Mouse (Mus musculus) midbrain, embryonic 13.5 days (tissue): ENCODE results near the gene Dgcr2. TPM values are rescaled to one million over a fixed set of nuclear protein-coding genes. Genes with fewer than 3 reads are reported as not detected.

Source experiments
- ATAC-seq: fragments of 200-750 bp; cut with Nextera tagmentation; 2 replicates; pipeline ENCODE4 v1.8.0; 2017; ENCODE audit warnings: mild to moderate bottlenecking, moderate TSS enrichment, moderate library complexity
- H3K27ac ChIP-seq: fragments of 300-500 bp; sonication (generic); 2 replicates; pipeline ENCODE4 v1.5.1; 2015; ENCODE audit warnings: inconsistent platforms, mild to moderate bottlenecking, moderate library complexity
- H3K27me3 ChIP-seq: fragments of 300-500 bp; sonication (generic); 2 replicates; pipeline ENCODE4 v1.6.1; 2015; ENCODE audit warnings: mild to moderate bottlenecking, inconsistent platforms
- H3K36me3 ChIP-seq: fragments of 300-500 bp; sonication (generic); 2 replicates; pipeline ENCODE4 v1.6.1; 2015; ENCODE audit warnings: mild to moderate bottlenecking, inconsistent platforms
- H3K4me1 ChIP-seq: fragments of 300-500 bp; sonication (generic); replicated peaks from 2 replicates; pipeline ENCODE4 v1.6.1; 2015; ENCODE audit warnings: inconsistent platforms
- H3K4me2 ChIP-seq: fragments of 300-500 bp; sonication (generic); replicated peaks from 2 replicates; pipeline ENCODE4 v1.6.1; 2015; ENCODE audit warnings: moderate library complexity, mild to moderate bottlenecking, inconsistent platforms
- H3K4me3 ChIP-seq: fragments of 300-500 bp; sonication (generic); replicated peaks from 2 replicates; pipeline ENCODE4 v1.5.1; 2015; ENCODE audit warnings: mild to moderate bottlenecking, inconsistent platforms
- H3K9ac ChIP-seq: fragments of 300-500 bp; sonication (generic); replicated peaks from 2 replicates; pipeline ENCODE4 v1.6.1; 2015; ENCODE audit warnings: mild to moderate bottlenecking, inconsistent platforms
- H3K9me3 ChIP-seq: fragments of 300-500 bp; sonication (generic); 2 replicates; pipeline ENCODE4 v1.6.1; 2016; ENCODE audit warnings: mild to moderate bottlenecking, inconsistent platforms
- WGBS: fragments of 180-500 bp; shearing (Covaris S2); methylation state at CpG from one replicate; pipeline ENCODE4 v1.1.7; 2015; 5-methylcytosine and 5-hydroxymethylcytosine counted together
- polyA plus RNA-seq: library from polyadenylated mRNA; unstranded; fragments of >200 nt; fragmentation: Nextera tagmentation; extraction: Ambion mirVana; gene quantifications from 2 replicates; pipeline ENCODE4 v1.2.1, GENCODE M21; 2015

Dgcr2 gene
- polyA plus RNA-seq, 1 experiment from 2014 or later: 103 TPM

GRCm38 (mm10) chr16:17893923-17894322, 4.4 kb downstream of the Dgcr2 start, which contains the start of gene Tssk1:
TSS of gene Tssk1 (plus strand) at chr16:17894223.
- no peak within 1 kb of the TSS for H3K4me2 ChIP-seq
- H3K36me3 ChIP-seq: peaks cover 11% of the 10 kb centered on the region
- H3K4me1 ChIP-seq: peaks cover 22% of the 10 kb centered on the region
- H3K9ac ChIP-seq: no peak within 1 kb of the TSS
- no peaks in the 10 kb centered on the region for H3K27me3 ChIP-seq
- 87% methylated on average over 2 of the region's 2 CpGs for WGBS
- no peaks in the 10 kb centered on the region for H3K9me3 ChIP-seq
- H3K4me3 ChIP-seq: no peak within 1 kb of the TSS
- no peak within 1 kb of the TSS for H3K27ac ChIP-seq
- no peak for ATAC-seq

GRCm38 (mm10) chr16:17892606-17893005, 5.8 kb downstream of the Dgcr2 start:
- H3K9ac ChIP-seq: no peak overlapping the region
- peaks cover 22% of the 10 kb centered on the region for H3K4me1 ChIP-seq
- no peak overlapping the region; the same call in 1 of the 2 replicates for H3K4me2 ChIP-seq
- ATAC-seq: no peak
- no peaks in the 10 kb centered on the region for H3K9me3 ChIP-seq
- H3K27me3 ChIP-seq: no peaks in the 10 kb centered on the region
- peak overlapping the region; percentile 68; the same call in 1 of the 2 replicates for H3K27ac ChIP-seq
- no peak overlapping the region for H3K4me3 ChIP-seq
- 80% methylated on average over 3 of the region's 3 CpGs for WGBS
- no peaks in the 10 kb centered on the region for H3K36me3 ChIP-seq

- peak; percentile 98 for ATAC-seq
- Histone ChIP-seq H3K4me3 (peak within 1 kb of the TSS; percentile 97), H3K27me3 (no peaks in the 10 kb centered on the region), H3K36me3 (no peaks in the 10 kb centered on the region), H3K9ac (peak within 1 kb of the TSS; percentile 98), H3K4me2 (peak within 1 kb of the TSS; percentile 95), H3K9me3 (no peaks in the 10 kb centered on the region), H3K4me1 (peaks cover 28% of the 10 kb centered on the region), H3K27ac (peak within 1 kb of the TSS; percentile 97)
- WGBS: under 1% methylated on average over 38 of the region's 38 CpGs
Observed at GRCm38 (mm10) chr16:17891567-17891959, 6.8 kb downstream of the Dgcr2 start, which contains the start of gene Gm20518. TSS of gene Gm20518 (minus strand) at chr16:17891671.

GRCm38 (mm10) chr16:17890917-17891566, 7.3 kb downstream of the Dgcr2 start:
- Histone ChIP-seq H3K27ac (peak overlapping the region; percentile 97), H3K4me3 (peak overlapping the region; percentile 97), H3K27me3 (no peaks in the 10 kb centered on the region), H3K9ac (peak overlapping the region; percentile 98), H3K36me3 (no peaks in the 10 kb centered on the region), H3K4me1 (peaks cover 30% of the 10 kb centered on the region), H3K9me3 (no peaks in the 10 kb centered on the region), H3K4me2 (peak overlapping the region; percentile 95)
- WGBS: under 1% methylated on average over 44 of the region's 44 CpGs
- ATAC-seq: peak; percentile 69

- peak overlapping the region; percentile 95 for H3K4me2 ChIP-seq
- peak overlapping the region; percentile 98 for H3K9ac ChIP-seq
- H3K27ac ChIP-seq: peak overlapping the region; percentile 97; the same call in 1 of the 2 replicates
- no peak for ATAC-seq
- 36% methylated on average over 2 of the region's 2 CpGs for WGBS
- H3K36me3 ChIP-seq: no peaks in the 10 kb centered on the region
- peak overlapping the region; percentile 97 for H3K4me3 ChIP-seq
- no peaks in the 10 kb centered on the region for H3K27me3 ChIP-seq
- no peaks in the 10 kb centered on the region for H3K9me3 ChIP-seq
- peaks cover 37% of the 10 kb centered on the region for H3K4me1 ChIP-seq
Observed at GRCm38 (mm10) chr16:17890342-17890727, 8.0 kb downstream of the Dgcr2 start.

- H3K4me3 ChIP-seq: peak overlapping the region; percentile 97
- WGBS: 84% methylated on average over 6 of the region's 6 CpGs
- H3K4me1 ChIP-seq: peaks cover 37% of the 10 kb centered on the region
- no peaks in the 10 kb centered on the region for H3K9me3 ChIP-seq
- no peak for ATAC-seq
- no peaks in the 10 kb centered on the region for H3K36me3 ChIP-seq
- H3K9ac ChIP-seq: peak overlapping the region; percentile 98
- H3K27ac ChIP-seq: no peak overlapping the region
- no peaks in the 10 kb centered on the region for H3K27me3 ChIP-seq
- H3K4me2 ChIP-seq: peak overlapping the region; percentile 95
Observed at GRCm38 (mm10) chr16:17889689-17890341, 8.5 kb downstream of the Dgcr2 start.

- no peaks in the 10 kb centered on the region for H3K9me3 ChIP-seq
- 94% methylated on average over 6 of the region's 6 CpGs for WGBS
- H3K9ac ChIP-seq: no peak overlapping the region
- H3K27me3 ChIP-seq: no peaks in the 10 kb centered on the region
- H3K4me3 ChIP-seq: no peak overlapping the region
- H3K4me1 ChIP-seq: peaks cover 15% of the 10 kb centered on the region
- no peak overlapping the region for H3K4me2 ChIP-seq
- peaks cover 13% of the 10 kb centered on the region for H3K36me3 ChIP-seq
- ATAC-seq: no peak
- H3K27ac ChIP-seq: no peak overlapping the region
Observed at GRCm38 (mm10) chr16:17884116-17884515, 14.2 kb downstream of the Dgcr2 start.

- peaks cover 15% of the 10 kb centered on the region for H3K4me1 ChIP-seq
- H3K4me2 ChIP-seq: no peak overlapping the region
- no peak overlapping the region for H3K27ac ChIP-seq
- no peak overlapping the region for H3K4me3 ChIP-seq
- H3K36me3 ChIP-seq: peaks cover 26% of the 10 kb centered on the region
- H3K9ac ChIP-seq: no peak overlapping the region
- no peaks in the 10 kb centered on the region for H3K27me3 ChIP-seq
- no peak for ATAC-seq
- no peaks in the 10 kb centered on the region for H3K9me3 ChIP-seq
Observed at GRCm38 (mm10) chr16:17882196-17882595, 16.2 kb downstream of the Dgcr2 start.

GRCm38 (mm10) chr16:17879571-17879970, 18.8 kb downstream of the Dgcr2 start:
- Histone ChIP-seq H3K4me2 (no peak overlapping the region), H3K27me3 (no peaks in the 10 kb centered on the region), H3K36me3 (peaks cover 26% of the 10 kb centered on the region), H3K27ac (no peak overlapping the region), H3K9ac (no peak overlapping the region), H3K4me3 (no peak overlapping the region), H3K4me1 (no peaks in the 10 kb centered on the region; the same call in 1 of the 2 replicates), H3K9me3 (no peaks in the 10 kb centered on the region)
- 93% methylated on average over 4 of the region's 4 CpGs for WGBS
- ATAC-seq: no peak

GRCm38 (mm10) chr16:17876096-17876495, 22.3 kb downstream of the Dgcr2 start:
- Histone ChIP-seq H3K4me2 (no peak overlapping the region), H3K27ac (no peak overlapping the region), H3K27me3 (no peaks in the 10 kb centered on the region), H3K9me3 (no peaks in the 10 kb centered on the region), H3K4me3 (no peak overlapping the region), H3K9ac (no peak overlapping the region), H3K4me1 (0 out of 2 replicates have a peak, but pooled peaks cover 2% of the 10 kb centered on the region), H3K36me3 (peaks cover 40% of the 10 kb centered on the region)
- 97% methylated on average over 1 of the region's 1 CpGs for WGBS
- no peak for ATAC-seq

- H3K9me3 ChIP-seq: no peaks in the 10 kb centered on the region
- H3K4me3 ChIP-seq: no peak overlapping the region
- H3K27ac ChIP-seq: no peak overlapping the region
- H3K9ac ChIP-seq: no peak overlapping the region
- no peak for ATAC-seq
- H3K4me1 ChIP-seq: 0 out of 2 replicates have a peak, but pooled peaks cover 2% of the 10 kb centered on the region
- WGBS: 89% methylated on average over 4 of the region's 4 CpGs
- H3K27me3 ChIP-seq: no peaks in the 10 kb centered on the region
- peaks cover 50% of the 10 kb centered on the region for H3K36me3 ChIP-seq
- no peak overlapping the region for H3K4me2 ChIP-seq
Observed at GRCm38 (mm10) chr16:17875174-17875573, 23.2 kb downstream of the Dgcr2 start.

GRCm38 (mm10) chr16:17872995-17873394, 25.4 kb downstream of the Dgcr2 start:
- ATAC-seq: no peak

More at GRCm38 (mm10) chr16:17872995-17873394, 25.4 kb downstream of the Dgcr2 start:
- Histone ChIP-seq H3K9ac (no peak overlapping the region), H3K4me1 (0 out of 2 replicates have a peak, but pooled peaks cover 2% of the 10 kb centered on the region), H3K9me3 (no peaks in the 10 kb centered on the region), H3K4me3 (no peak overlapping the region), H3K4me2 (no peak overlapping the region), H3K27me3 (no peaks in the 10 kb centered on the region), H3K36me3 (peaks cover 50% of the 10 kb centered on the region), H3K27ac (no peak overlapping the region)
- WGBS: 73% methylated on average over 4 of the region's 4 CpGs
